Mouse (Mus musculus) left cerebral cortex, postnatal 14 days (tissue): ENCODE data around the gene 1110059G10Rik. TPM values are rescaled to one million over a fixed set of nuclear protein-coding genes. Genes with fewer than 3 reads are reported as not detected.

Source experiments
- DNase-seq, 2 experiments: peaks; one replicate each; pipeline ENCODE4 v3.0.0; 2021 to 2022; ENCODE audit warnings: low spot score in 2 of 2, mixed read lengths in 1 of 2
- intact Hi-C: fragments of 180-260 bp; cut with DNase I; formaldehyde crosslinking; loops from one replicate; pipeline ENCODE4 v1.15.1; 2025
- long read RNA-seq, 2 experiments: library from polyadenylated mRNA; stranded (forward); transcript quantifications; one replicate each; pipeline ENCODE4 v2.0.0; 2021
- total RNA-seq, 2 experiments: library from RNA; stranded (reverse); gene quantifications; 2 replicates each; pipeline ENCODE4 v1.2.3; 2021

1110059G10Rik gene
- total RNA-seq: 10 to 100 TPM; 22.4 TPM
- long read RNA-seq, experiment 1, transcript 1110059G10Rik-201 (3 exons, 3,361 nt): major isoform, 9 of 13 reads
- long read RNA-seq, experiment 1, partial matches to known transcripts: 2 of 13 reads
- long read RNA-seq, experiment 1, other reads (novel, unspliced or antisense): 1 of 13 reads
- long read RNA-seq, experiment 2, transcript 1110059G10Rik-201 (3 exons, 3,361 nt): major isoform, 9 of 10 reads
- long read RNA-seq, experiment 2, partial matches to known transcripts: 1 of 10 reads
- long read RNA-seq, experiment 2, other reads (novel, unspliced or antisense): 0 of 10 reads

GRCm38 (mm10) chr9:122950643-122951475, at the start of gene 1110059G10Rik, which contains the start of gene Kif15:
Gene 1110059G10Rik (minus strand): TSS chr9:122951000.
Gene Kif15 (plus strand): TSS chr9:122951046.
- intact Hi-C loops: no loop called here
- peak; percentile 95 to 96 for DNase-seq

DNA sequence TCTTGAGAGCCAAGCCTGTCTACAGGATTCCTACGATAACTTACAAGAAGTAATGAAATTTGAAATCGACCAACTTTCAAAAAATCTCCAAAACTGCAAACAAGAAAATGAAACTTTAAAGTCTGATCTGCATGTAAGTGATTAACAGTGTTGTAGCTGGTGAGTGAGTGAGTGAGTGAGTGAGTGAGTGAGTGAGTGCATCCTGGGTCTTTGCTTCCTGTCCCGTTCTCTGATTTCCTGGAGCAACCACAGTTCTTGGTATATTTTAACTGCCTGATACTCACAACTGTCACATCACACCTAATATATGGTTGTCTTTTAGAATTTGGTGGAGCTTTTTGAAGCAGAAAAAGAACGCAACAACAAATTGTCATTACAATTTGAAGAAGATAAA, 48.4 kb upstream of the 1110059G10Rik start:
- intact Hi-C loops: no loop called here
- DNase-seq: no peak

DNA sequence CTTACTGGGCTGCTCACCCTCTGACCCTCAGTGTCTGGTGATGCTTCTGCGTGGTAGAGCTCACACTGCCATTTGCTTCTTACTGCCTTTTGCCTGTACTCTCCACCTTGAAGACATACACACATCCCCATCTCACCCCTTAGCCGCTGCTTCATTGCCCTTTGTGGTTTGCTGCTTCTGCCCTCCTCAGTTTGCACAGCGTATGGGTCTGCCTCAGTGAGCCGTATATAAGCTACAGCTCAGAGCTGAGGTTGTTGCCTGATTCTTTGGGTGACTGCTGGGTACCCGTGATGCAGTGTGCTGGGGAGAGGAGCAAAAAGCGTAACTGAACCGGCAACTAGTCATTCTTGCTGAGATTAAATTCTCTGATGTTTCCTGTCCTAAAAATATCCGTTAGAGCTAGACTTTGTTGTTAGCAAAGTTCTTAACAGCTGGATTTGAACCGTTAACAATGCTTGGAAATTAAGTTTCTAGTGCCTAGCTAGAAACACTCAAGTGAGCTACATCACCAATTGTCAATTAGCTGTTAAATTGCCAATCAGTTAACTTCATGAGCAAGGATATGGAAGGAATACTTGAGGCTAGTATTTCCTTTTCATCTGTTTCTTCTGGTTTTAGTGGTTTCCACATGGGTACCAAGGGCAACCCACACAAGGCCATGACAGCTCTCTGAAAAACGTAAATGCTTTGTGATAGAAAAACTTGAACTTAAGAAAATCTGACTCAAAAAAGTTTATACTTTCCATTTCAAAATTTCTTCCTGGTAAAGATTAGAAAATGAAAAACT, 47.8 kb upstream of the 1110059G10Rik start:
- intact Hi-C loops: no loop called here
- DNase-seq: no peak

DNA sequence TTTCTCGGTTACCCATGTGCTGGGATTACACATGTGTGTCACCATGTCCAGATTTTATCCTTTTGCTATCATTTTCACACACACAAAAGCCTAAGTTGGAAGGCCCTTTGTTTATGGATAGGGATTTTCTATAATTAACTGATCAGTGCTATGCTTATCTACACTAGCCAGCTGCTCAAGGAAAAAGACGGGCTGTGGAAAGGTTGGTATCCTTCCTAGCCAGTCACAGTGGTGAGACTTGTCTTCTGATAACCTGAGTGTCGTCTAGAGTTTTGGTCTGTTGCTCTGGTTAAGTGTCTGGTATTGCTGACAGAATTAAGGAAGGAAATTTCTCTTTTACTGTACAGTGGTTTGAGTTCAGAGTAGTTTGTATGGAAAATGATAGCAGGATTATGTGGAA, 21.9 kb downstream of the 1110059G10Rik start:
- no peak for DNase-seq
- intact Hi-C loops: no loop called here

DNA sequence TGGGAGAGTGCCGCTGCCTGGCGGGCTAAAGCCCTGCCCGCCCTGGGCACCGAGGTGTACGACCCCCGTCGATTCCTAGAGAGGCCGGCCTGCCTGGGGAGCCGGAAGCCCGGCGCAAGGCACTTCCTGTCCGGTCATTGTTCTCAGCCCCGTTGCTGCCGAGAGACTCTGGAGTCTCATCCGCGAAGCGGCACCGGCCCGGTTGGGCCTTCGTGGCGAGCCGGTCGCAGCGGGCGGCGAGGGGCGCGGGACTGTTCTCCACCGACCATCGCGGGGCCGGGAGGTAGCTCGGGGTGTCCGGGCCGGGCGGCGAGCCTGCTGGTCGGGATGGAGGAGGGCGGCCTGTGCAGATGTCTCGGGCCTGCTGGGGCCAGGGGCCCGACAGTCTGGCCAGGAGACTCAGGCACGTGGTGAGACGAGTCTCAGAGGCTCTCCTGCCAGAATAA, 27.8 kb downstream of the 1110059G10Rik start, which contains the start of gene Zfp105:
Zfp105 (plus strand) TSS at position 137 of the 446 bp plus-strand sequence.
- intact Hi-C loops: loop anchor here (5.0 kb wide), 1 partner anchor 56 kb away; the partner anchor contains the start of gene Zfp445
- peak; percentile 65 to 74 for DNase-seq

DNA sequence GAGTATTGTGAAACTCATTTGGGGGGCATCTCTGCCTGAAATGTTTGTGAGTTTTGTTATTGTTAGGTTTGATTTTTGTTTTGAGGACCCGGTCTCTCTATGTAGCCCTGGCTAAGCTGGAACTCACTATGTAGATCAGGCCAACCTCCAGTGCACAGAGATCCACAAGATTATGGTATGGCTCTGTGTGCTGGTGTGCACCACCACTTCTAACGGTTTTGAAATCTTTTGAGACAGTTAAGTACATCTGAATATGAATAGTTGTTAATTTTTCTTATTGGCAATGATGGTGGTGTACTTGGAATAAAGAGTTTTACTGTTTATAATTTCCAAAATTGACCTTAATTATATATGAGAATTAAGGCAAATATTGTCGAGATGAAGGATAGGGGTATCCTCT, 28.4 kb downstream of the 1110059G10Rik start:
- intact Hi-C loops: loop anchor here (5.0 kb wide), 1 partner anchor 55 kb away; the partner anchor contains the start of gene Zfp445
- DNase-seq: no peak

GRCm38 (mm10) chr9:122902717-122903535, 47.9 kb downstream of the 1110059G10Rik start:
- intact Hi-C loops: no loop called here
- peak; percentile 46 to 67 for DNase-seq

- no peak for DNase-seq
- intact Hi-C loops: no loop called here
Measured at GRCm38 (mm10) chr9:122901047-122901446, 49.8 kb downstream of the 1110059G10Rik start.

Other genes with a start within 250 kb of the 1110059G10Rik start
- gene Topaz1, start 203.7 kb downstream of the 1110059G10Rik start, total RNA-seq: not detected
- gene Tcaim, start 145.5 kb downstream of the 1110059G10Rik start, total RNA-seq: 10 to 100 TPM; 15.1 to 15.2 TPM
- gene Gm35549, start 107.0 kb downstream of the 1110059G10Rik start, total RNA-seq: not detected
- gene Zfp445, start 85.0 kb downstream of the 1110059G10Rik start, total RNA-seq: 100 to 1,000 TPM; 150 to 160 TPM
- 1 to 10 TPM; 4.8 to 5.6 TPM for gene Zkscan7, start 65.3 kb downstream of the 1110059G10Rik start, total RNA-seq
- 1 to 10 TPM; 6.0 to 6.3 TPM for gene Zfp105, start 27.9 kb downstream of the 1110059G10Rik start, total RNA-seq
- 1 to 10 TPM; 2.4 to 2.6 TPM for gene Kif15, start within 50 bp of the 1110059G10Rik start, total RNA-seq
- 10 to 100 TPM; 33.3 to 33.9 TPM for gene Tmem42, start 70.3 kb upstream of the 1110059G10Rik start, total RNA-seq
- gene Tgm4, start 83.7 kb upstream of the 1110059G10Rik start, total RNA-seq: 1 to 10 TPM; 1.2 to 1.7 TPM
- 10 to 100 TPM; 70.4 to 73.6 TPM for gene Zdhhc3, start 162.2 kb upstream of the 1110059G10Rik start, total RNA-seq
- gene Exosc7, start 162.2 kb upstream of the 1110059G10Rik start, total RNA-seq: 10 to 100 TPM; 37.6 to 39.1 TPM
- 1 to 10 TPM; 5.2 to 5.4 TPM for gene Clec3b, start 199.9 kb upstream of the 1110059G10Rik start, total RNA-seq